Mouse (Mus musculus) kidney, postnatal 36 days (tissue): ENCODE measurements around the gene Smarcc2.

Source experiments
- DNase-seq, 2 experiments: peaks; one replicate each; pipeline ENCODE4 v3.0.0; 2021 to 2022; ENCODE audit warnings: mixed read lengths in 2 of 2

The Smarcc2 gene

DNA sequence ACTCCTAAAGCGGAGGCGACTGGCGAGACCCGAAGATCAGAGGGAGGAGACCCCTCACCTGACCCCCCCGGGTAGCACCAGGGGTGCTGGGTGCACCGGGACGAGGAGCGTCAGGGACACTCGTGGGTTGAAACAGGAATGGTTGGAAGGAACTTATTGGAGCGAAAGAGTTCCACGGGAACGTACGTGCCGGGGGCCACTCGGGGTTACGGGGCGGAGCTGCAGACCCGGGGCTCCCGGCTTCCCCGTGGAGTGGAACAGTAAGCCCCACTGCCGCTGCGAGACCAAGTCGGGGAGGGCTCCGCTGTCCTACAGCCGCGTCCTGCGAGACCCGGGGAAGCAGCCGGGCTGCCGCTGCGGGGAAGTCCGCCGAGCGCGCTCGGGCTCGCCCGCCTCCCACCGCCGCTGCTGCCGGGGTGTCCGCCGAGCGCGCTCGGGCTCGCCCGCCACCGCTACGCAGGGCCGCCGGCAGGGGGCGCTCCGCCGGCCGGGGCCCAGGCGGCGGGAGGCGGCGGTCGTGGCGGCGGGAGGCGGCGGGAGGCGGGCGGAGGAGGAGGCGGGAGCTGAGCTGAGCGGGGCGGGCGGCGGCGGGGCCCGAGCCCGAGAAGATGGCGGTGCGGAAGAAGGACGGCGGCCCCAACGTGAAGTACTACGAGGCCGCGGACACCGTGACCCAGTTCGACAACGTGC, at the start of gene Smarcc2:
Gene Smarcc2 (plus strand): TSS at position 530 of the 690 bp plus-strand sequence.
- peak; percentile 87 to 93 for DNase-seq

DNA sequence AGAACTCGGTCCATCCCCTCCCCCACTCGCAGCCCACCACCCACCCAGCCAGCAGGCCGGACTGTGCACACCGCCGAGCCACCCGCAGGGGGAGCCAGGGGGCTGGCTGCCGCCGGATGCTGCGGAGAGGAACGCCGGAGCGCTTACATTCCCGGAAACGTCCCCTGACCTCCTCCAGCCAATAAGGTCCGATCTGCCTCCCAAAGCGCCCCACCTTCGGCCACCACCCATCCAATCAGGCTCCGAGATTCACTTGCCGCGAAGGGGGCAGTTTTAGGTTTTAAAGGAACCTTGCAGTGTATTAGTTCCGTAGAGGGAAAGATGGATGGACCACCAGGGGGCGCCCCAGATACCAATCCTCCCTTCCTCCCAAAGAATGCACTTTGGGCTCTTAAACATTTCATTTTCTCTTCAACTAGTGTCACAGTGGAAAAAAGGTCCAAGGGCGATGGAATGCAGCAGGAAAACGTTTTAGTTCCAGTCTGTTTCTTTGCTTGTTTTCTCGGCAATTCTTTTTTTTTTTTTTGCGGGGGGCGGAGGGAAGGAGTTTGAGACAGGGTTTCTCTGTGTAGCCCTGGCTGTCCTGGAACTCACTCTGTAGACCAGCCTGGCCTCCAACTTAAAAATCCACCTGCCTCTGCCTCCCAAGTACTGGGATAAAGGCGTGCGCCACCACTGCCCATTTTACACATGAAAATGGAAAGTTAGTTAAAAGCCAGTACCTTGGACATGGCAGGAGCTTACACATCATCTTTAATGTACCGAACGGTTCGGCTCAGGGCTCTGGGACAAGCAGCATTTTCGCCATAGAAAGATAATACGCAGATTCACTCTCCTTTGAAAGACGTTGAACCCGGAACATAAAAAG, 49.1 kb upstream of the Smarcc2 start:
- DNase-seq: peak; percentile 99

DNA sequence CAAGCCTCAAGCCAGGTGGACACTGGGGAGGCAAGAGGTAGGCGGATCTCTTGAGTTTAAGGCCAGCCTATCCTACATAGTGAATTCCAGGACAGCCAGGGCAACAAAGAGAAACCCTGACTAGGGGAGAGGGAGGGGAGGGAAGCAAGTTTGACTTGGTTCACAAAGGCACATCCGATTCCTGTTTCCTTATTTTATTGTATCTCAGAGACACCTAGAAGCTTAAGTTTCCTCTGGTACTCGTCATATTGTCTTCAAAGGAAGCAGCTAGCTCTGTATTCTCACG, 48.5 kb upstream of the Smarcc2 start:
- peak; percentile 19 to 20 for DNase-seq

DNA sequence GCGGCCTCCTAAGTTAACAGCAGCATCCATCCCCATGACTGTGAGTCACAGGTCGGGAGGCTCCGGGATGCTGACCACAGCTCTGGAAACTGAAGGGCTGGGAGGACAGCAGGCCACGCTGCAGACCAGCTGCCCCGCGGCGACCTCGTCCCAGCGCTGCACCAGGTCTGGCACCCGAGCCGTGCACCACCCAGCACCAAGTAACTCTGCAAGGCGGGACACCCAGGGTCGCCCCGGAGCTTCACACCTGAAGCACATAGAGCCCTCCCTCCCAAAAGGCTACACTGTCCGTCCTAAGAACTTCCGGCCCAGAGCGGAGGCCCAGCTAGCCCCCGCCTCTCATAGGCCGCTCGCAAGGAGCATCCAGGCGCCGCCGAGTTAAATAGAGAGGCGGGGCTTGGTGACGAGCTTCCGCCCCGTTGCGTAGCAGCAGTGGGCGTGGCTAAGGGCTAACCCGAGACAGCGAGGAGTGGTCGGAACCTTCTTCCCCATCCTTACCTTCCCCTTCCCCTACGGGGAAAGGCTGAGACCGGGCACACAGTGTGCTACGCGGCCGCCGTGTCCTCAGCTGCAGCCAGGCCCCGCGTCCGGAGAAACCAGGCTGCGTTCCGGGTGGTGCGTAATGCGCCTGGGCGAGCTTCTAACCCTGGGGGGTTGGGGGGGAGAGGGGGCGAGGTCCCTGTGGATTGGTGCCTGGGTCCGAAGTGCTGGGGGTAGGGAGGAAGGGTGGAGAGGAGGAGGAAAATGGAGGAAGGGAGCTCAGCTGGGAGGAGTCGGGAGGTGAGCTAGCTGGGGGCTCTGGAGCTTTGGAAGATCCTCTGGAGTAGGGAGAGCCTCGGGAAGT, 47.6 kb upstream of the Smarcc2 start, which contains the start of the genes Nabp2 and Rnf41:
Gene Nabp2 (minus strand): TSS at position 282 of the 844 bp plus-strand sequence.
Gene Rnf41 (plus strand): TSS at position 447 of the 844 bp plus-strand sequence.
- peak; percentile 97 to 98 for DNase-seq

DNA sequence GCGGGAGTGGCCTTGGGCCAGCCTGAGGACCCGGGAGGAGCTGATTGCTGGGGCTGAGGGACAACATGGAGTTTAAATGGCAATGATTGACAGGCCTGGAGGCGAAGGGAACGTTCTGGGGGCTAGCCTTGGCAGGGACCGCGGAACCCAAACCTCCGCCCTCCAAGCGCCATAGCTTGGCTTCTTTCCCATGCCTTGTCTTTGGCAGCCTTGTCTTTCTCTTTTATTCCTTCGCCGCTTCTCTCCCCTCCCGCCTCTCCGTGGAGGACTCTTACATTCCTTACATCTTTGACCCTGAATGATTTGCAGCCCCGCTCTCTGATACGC, 47.0 kb upstream of the Smarcc2 start:
- peak; percentile 40 to 52 for DNase-seq

DNA sequence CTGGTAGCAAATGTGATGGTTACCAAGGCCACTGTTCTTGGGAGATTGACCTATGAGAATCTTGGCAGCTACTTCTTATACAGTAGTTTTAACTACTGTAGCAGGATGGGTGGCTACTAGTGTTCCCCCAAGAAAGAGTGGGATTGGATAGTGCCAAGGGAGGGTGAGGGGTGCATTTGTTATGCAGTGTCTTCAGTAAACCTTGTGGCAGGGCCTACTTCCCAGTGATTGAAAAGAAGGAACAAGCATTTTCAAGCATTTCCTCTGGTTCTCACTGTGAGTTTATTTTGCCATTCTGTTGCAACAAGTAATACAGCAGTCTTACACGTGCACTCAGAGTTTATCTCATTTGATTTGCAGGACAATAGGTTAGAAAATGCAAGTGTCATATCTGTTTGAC, 46.5 kb upstream of the Smarcc2 start:
- no peak for DNase-seq

DNA sequence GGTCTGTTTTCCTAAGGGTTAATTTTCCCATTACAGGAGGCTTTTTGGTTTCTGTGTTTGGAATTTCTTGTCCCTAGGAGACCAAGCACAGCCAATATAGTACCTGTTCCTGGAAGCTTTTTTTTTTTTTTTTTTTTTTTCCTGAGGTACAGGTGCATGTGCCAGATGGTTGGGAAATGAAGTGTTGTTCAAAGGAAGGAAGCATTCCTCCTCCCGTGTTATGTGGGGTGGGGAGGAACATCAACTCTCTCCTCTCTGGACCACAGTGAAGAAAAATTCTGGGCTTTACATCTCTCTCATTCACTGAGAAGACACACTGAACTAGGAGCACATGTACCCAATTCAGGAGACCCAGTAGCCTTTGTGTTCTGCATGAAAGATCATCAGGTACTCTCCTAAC, 46.0 kb upstream of the Smarcc2 start:
- no peak for DNase-seq

DNA sequence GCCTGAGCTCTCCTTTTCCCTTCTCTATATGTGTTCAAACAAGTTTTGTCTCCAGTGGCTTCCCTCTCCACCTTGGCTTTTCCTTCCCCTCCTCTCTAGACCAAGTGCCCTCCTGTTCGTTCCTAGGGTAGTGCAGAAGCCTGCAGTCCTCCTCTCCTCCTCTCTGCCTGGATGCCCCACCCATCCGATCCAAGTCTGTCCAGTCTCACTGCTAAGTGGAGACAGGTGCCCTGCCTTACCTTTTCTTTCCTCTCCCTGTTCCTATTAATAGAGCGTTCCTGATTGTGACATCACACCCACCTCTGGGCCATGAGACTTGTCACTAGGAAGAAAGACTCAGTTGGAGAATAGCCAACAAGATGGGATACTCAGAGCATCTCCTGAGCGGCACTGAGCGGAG, 44.2 kb upstream of the Smarcc2 start:
- DNase-seq: no peak

DNA sequence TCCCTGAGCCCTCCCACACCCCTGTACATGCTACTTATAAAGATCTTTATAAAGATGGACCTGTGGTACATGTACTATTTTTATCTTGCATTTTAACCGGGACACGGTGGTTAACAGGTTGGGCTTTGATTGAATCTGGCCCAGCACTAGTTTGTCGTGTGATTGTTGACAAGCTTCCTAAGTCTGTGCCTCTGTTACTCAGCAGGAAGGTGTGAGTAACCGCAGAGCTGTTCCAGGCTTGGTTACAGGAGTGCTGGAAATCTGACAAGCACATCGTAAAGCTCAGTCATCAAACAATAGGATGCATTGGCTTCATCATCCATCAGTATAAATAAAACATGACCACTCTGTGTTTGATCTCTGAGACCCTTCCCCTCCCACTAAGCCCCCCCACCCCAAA, 36.6 kb upstream of the Smarcc2 start:
- DNase-seq: no peak

DNA sequence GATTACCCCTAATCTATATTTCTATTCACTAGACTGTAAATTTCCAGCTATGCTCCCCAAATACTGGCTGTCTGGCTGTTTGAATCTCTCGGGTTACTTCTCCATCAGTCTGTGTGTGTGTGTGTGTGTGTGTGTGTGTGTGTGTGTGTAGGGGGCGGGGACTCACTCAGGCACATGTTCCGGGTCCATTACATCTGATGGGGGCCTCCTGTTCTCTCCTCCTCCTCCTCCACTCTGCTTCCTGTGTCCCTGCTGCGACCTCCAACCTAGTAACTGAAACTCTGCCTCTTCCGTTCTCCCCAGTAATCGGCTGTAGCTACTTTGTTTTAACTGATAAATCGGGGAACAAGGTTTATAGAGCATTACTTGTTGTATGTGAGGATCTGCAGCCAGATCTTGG, 34.4 kb upstream of the Smarcc2 start:
- DNase-seq: peak in 1 of 2 experiments; percentile 21

DNA sequence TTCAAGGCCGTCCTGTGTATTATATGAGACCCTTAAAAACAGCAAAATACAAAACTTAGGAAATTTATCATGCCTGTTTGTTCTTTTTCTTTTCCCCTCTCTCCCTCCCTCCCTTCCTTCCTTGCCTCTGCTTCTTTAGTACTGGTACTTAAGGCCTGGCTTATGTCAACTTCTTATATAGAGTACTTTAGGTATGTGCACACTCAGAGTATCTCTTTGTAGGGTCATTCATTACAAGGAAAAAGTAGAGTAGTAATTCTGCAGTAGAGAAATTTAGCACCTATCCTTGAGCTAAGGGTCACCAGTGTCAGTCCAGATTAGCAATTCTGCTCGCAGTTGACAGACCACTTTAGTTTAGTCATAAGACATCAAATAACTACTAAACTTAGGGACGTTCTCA, 33.8 kb upstream of the Smarcc2 start:
- no peak for DNase-seq

DNA sequence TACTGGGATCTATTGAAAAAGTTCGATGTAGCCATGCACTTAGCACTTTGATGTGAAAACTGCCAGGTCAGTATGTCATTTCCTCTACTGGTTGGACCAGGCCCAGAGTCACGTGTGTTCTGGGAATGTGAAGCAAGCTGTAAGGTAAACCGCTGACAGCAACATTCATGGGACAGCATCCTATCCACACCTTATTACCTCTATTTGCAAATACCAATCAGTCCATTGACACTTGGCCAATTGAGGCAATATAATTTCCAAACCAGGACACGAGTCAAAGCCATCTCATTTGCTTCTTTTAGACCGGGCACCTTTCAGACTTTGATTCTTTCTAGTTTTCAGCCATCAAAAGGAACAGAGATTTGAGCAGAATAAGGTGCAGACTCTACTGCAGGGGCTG, 30.0 kb upstream of the Smarcc2 start:
- DNase-seq: no peak

DNA sequence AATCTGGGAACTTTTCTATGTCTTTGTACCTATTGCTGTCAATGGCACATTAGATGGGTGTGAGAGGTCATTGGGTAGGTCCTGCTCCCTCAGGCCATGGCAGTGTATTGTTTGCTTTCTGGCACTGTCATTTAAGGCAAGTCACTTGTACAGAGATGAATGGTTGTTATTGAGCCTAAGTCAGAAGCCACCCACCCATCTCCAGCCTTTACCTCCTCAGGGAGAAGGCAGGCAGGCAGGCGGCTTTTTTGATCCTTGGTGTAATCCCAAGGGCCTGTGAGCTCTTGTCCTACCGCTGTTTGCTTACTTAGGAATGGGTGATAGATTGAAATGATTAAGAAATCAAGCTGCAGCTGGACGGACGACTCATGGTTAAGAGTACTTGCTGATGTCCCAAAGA, 29.6 kb upstream of the Smarcc2 start:
- no peak for DNase-seq

DNA sequence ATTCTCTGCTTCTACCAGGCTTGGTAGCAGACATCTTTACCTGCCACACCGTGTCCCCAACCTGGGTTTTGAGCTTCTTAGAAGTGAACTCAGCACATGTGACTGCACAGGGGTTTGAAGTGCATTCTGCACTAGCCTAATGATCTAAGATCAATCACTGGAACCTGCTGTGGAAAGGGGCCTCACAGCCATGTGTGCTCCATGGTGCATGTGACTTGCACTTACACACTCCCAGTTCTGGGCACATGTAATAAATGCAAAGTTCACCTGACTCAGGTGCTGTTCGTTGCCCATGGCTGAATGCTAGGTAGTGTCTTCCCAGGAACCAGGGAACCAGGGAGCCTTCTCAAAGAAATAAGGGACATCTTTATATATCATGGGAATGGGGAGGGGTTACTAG, 25.6 kb upstream of the Smarcc2 start:
- DNase-seq: no peak

DNA sequence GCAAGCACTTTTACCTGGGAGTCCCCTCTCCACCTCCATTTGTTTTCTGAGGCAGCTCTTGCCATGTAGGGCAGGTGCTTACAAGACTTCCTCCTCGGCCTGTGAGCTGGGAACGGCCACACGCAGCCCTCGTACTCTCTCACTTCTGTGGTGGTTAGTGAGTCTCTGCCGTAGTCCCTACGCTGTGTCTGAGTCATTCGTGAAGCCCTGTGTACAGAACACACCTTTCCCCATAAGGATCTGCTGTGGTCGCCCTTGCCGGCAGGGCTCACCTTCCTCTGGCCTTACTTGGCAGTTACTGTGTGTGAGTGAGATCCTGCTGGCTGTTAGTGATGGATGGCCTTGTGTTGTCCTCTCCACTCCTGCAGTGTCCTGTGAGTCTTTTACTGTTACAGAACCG, 24.4 kb upstream of the Smarcc2 start:
- DNase-seq: no peak

DNA sequence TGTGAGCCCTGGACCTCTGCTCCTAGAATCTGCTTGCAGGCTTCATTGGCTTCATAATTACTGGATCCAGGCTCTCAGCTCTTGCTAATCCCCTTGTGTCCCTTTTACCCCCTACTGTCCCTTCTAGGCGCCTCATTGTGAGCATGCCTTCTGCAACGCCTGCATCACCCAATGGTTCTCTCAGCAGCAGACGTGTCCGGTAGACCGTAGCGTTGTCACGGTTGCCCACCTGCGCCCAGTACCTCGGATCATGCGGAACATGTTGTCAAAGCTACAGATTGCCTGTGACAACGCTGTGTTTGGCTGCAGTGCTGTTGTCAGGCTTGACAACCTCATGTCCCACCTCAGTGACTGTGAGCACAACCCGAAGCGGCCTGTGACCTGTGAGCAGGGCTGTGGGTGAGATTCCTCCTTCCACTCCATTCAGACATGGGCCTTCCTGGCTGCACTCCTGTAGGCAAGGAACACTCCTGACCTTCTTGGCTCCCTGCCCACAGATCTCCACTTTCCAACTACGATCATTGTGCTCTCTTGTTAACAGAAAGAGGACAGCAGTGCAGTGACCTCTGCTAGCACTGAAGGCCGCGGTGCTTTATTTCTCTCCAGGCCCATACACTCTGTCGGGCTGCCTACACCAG, 23.7 kb upstream of the Smarcc2 start:
- DNase-seq: peak; percentile 91 to 95

DNA sequence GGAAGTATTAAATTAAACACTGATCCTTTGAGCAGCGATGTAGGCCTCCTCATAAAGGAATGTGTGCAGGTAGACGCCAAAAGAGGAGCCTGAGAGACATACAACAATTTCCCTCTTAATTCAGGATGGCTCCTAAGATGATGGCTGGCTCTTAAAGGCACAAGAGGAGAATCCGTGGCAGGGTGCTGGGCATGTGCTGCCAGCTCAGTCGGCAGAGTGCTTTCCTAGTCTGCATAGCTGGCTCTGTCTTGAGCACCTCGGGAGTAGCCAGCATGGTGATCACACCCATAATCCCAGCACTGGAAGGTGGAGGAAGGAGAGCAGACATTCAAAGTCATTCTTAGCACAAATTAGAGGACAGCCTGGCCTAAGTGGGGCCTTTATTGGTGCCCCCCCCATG, 23.2 kb upstream of the Smarcc2 start:
- no peak for DNase-seq

DNA sequence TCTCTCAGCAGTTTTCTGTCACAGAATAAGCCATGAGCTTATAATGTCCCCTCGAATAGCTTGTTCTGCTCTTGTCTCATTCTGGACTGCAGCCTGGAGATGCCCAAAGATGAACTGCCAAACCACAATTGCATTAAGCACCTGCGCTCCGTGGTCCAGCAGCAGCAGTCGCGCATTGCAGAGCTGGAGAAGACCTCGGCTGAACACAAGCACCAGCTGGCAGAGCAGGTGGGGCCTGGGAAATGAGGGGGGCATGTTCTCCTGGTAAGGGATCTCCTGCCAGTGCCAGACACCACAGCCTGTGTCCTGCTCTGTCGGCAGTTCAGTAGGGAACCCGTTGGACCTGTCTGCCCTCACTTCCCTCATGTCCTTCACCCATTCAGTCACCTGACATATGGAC, 22.7 kb upstream of the Smarcc2 start:
- no peak for DNase-seq

DNA sequence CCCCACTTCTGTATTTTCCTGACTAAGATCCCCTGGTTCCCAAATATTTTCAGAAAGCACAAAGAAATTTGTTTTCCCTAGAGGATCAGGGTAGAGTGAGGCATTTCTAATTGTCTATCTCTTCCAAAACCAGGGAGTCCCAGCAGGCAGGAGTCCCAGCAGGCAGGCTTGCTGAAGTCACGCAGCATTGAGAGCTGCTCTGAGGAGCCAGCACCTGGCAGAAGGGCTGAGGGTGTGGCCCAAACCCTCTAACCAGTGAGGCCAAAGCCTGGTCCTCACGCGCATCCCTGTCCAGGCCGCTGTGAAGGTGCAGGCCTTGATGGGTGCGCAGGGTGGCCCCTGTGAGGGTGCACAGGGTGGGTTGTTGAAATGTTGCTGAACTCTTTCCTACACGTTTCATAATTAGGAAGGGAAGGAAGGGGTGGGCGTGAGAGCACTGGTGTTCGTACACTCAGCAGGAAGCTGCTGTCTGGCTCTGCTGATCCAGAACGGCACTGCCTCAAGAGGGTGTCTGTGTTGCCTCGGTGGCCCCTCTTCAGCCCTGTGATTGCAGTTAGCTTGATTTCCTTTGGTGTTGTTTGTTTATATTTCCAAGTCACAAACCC, 20.3 kb upstream of the Smarcc2 start:
- peak; percentile 46 to 52 for DNase-seq

DNA sequence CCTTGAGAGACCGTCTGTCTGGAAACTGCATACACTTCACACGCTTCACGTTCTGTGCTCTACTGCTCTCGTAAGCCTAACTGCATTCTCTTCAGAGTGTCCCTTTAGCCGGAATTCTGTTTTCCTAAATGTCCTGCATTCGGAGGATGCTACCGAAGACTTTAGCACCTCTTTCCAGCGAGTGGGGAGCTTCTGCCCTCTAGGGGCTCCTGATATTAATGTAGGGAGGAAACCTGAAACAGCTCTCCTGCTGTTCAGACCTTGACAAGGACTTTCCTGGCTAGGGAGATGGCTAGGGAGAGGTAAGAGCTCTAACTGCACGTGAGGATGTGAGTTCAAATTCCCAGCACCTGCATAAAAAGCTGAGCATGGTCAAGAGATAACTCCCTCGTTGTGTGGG, 18.6 kb upstream of the Smarcc2 start:
- DNase-seq: peak; percentile 39 to 57

DNA sequence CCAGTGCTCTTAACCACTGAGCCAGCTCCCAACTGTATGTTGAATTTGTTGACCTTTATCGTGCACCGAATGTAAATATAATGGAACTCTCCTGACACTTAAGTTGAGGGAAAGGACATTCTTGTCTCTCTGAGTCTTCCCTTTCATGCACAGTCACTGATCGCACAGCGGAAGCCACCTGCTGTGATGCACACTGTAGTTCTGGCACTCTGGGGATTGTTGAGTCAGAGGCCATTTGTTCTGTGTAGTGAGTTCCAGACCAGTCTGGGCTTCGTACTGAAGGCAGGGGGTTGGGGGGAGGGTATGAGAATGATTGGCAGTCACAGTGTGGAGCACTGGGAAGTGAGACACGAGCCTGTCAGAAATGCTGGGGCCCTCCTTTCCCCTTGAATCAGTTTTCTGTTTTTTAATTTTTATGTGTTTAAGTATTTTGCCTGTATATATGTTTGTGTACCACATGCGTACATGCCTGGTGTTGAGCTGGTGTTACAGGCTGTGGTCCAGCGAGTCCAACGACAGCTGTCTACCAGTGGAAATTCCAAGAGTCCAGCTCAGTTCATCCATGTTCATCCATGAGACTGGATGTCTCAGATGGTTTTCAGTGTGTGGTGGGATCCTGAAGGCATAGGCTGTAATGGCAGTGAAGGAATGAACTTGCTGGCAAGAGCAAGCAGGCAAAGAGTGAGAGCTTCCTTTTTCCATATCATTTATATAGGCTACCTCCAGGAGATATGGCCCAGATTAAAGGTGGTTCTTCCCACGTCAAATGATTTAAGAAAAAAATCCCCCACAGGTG, 17.5 kb upstream of the Smarcc2 start:
- no peak for DNase-seq

DNA sequence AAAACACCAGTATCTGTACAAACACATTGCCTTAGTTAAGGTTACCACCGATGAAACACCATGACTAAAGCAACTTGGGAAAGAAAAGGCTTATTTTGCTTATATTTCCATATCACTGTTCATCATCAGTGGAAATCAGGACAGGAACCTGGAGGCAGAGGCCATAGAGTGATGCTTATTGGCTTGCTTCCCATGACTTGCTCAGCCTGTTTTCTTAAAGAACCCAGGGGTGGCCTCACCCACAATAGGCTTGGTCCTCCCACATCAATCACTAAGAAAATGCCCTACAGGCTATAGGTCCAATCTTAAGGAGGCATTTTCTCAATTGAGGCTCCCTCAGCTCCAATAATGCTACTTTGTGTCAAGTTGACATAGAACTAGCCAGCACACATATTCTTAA, 16.3 kb upstream of the Smarcc2 start:
- DNase-seq: no peak
